Mouse (Mus musculus) intestine, embryonic 16.5 days (tissue): ENCODE results near the gene Gm20075. TPM values are rescaled to one million over a fixed set of nuclear protein-coding genes. Genes with fewer than 3 reads are reported as not detected.
"Not testable (repeated sequence)": the region's sequence is repeated elsewhere in the genome, so short reads cannot be mapped to it uniquely, and the experiment has no call there.

Experiments used
- ATAC-seq: fragments of 200-750 bp; cut with Nextera tagmentation; 2 replicates; pipeline ENCODE4 v1.8.0; 2017; ENCODE audit warnings: moderate TSS enrichment, moderate library complexity
- H3K27ac ChIP-seq: fragments of 300-500 bp; sonication (generic); 2 replicates; pipeline ENCODE4 v1.5.1; 2014; ENCODE audit warnings: mild to moderate bottlenecking, low read length
- H3K27me3 ChIP-seq: fragments of 300-500 bp; sonication (generic); replicated peaks from 2 replicates; pipeline ENCODE4 v1.6.1; 2014; ENCODE audit warnings: low read length, control low read depth, mixed read lengths; ENCODE audit not compliant: control insufficient read depth, insufficient read depth
- H3K36me3 ChIP-seq: fragments of 300-500 bp; sonication (generic); 2 replicates; pipeline ENCODE4 v1.6.1; 2014; ENCODE audit warnings: low read length, control low read depth; ENCODE audit not compliant: control insufficient read depth, insufficient read depth
- H3K4me1 ChIP-seq: fragments of 300-500 bp; sonication (generic); 2 replicates; pipeline ENCODE4 v1.6.1; 2014; ENCODE audit warnings: low read length, control low read depth, mixed read lengths; ENCODE audit not compliant: control insufficient read depth, insufficient read depth
- H3K4me2 ChIP-seq: fragments of 300-500 bp; sonication (generic); 2 replicates; pipeline ENCODE4 v1.6.1; 2014; ENCODE audit warnings: low read depth, low read length, control low read depth
- H3K4me3 ChIP-seq: fragments of 300-500 bp; sonication (generic); 2 replicates; pipeline ENCODE4 v1.5.1; 2014; ENCODE audit warnings: mild to moderate bottlenecking, low read length
- H3K9ac ChIP-seq: fragments of 300-500 bp; sonication (generic); 2 replicates; pipeline ENCODE4 v1.6.1; 2014; ENCODE audit warnings: low read depth, low read length
- H3K9me3 ChIP-seq: fragments of 300-500 bp; sonication (generic); 2 replicates; pipeline ENCODE4 v1.6.1; 2016; ENCODE audit warnings: low read length, control low read depth; ENCODE audit not compliant: control insufficient read depth
- WGBS: fragments of 180-500 bp; shearing (Covaris S2); extraction: QIAGEN DNeasy Blood & Tissue Kit; methylation state at CpG from one replicate; pipeline ENCODE4 v1.1.7; 2014; 5-methylcytosine and 5-hydroxymethylcytosine counted together
- polyA plus RNA-seq: library from polyadenylated mRNA; unstranded; fragments of >200 nt; fragmentation: Nextera tagmentation; extraction: Ambion mirVana; gene quantifications from 2 replicates; pipeline ENCODE4 v1.2.1, GENCODE M21; 2015

The Gm20075 gene
- polyA plus RNA-seq: 16.2 and 19.3 TPM in 2 replicates

GRCm38 (mm10) chr13:96081276-96081675, at the start of gene Gm20075:
TSS of gene Gm20075 (minus strand) at chr13:96081376.
- not testable (repeated sequence) for H3K4me3 ChIP-seq, H3K9me3 ChIP-seq, ATAC-seq, H3K4me2 ChIP-seq, H3K4me1 ChIP-seq, H3K36me3 ChIP-seq, H3K27me3 ChIP-seq, H3K27ac ChIP-seq, H3K9ac ChIP-seq
- WGBS: 81% methylated on average over 3 of the region's 3 CpGs

GRCm38 (mm10) chr13:96129081-96129480, 47.9 kb upstream of the Gm20075 start:
- no peak for ATAC-seq
- no peaks in the 10 kb centered on the region for H3K36me3 ChIP-seq
- no peak overlapping the region for H3K4me2 ChIP-seq
- H3K9ac ChIP-seq: no peak overlapping the region
- H3K9me3 ChIP-seq: no peaks in the 10 kb centered on the region
- no peak overlapping the region for H3K27ac ChIP-seq
- H3K4me1 ChIP-seq: peaks cover 15% of the 10 kb centered on the region
- 74% methylated on average over 3 of the region's 3 CpGs for WGBS
- H3K27me3 ChIP-seq: peaks cover 52% of the 10 kb centered on the region
- H3K4me3 ChIP-seq: no peak overlapping the region

DNA sequence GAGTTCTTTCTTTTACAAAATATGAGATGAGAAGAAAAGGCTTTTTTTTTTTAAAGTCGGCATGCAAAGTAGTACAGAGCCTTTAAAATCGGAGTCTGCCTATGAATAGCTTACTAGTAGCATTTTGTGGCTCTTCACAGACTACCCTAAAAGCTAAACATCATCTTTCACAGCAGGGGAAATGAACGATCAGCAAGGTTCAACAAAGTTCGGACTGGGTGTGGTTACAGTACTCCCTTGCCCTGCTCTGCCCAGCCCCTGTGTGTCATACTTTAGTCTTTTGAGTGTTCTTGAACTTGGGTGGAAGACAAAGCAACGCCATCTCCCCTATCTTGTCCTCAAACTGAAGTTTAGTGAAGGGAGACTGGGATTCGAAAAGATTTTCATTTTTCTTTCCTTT, 45.5 kb upstream of the Gm20075 start:
- Histone ChIP-seq H3K4me1 (no peaks in the 10 kb centered on the region), H3K9ac (no peak overlapping the region), H3K9me3 (no peaks in the 10 kb centered on the region), H3K27me3 (peaks cover 29% of the 10 kb centered on the region), H3K4me3 (no peak overlapping the region), H3K4me2 (no peak overlapping the region), H3K27ac (no peak overlapping the region), H3K36me3 (no peaks in the 10 kb centered on the region)
- no peak for ATAC-seq
- WGBS: 63% methylated on average over 6 of the region's 6 CpGs

GRCm38 (mm10) chr13:96125011-96125410, 43.8 kb upstream of the Gm20075 start:
- WGBS: 70% methylated on average over 5 of the region's 5 CpGs
- H3K4me2 ChIP-seq: no peak overlapping the region
- H3K4me1 ChIP-seq: no peaks in the 10 kb centered on the region
- peaks cover 13% of the 10 kb centered on the region for H3K27me3 ChIP-seq
- no peak for ATAC-seq
- H3K36me3 ChIP-seq: no peaks in the 10 kb centered on the region
- no peak overlapping the region for H3K27ac ChIP-seq
- H3K4me3 ChIP-seq: no peak overlapping the region
- H3K9me3 ChIP-seq: no peaks in the 10 kb centered on the region
- H3K9ac ChIP-seq: no peak overlapping the region

- Histone ChIP-seq H3K27me3 (no peaks in the 10 kb centered on the region), H3K9me3 (no peaks in the 10 kb centered on the region), H3K27ac (no peak overlapping the region), H3K4me1 (no peaks in the 10 kb centered on the region), H3K36me3 (no peaks in the 10 kb centered on the region), H3K4me2 (no peak overlapping the region), H3K4me3 (no peak overlapping the region), H3K9ac (no peak overlapping the region)
- ATAC-seq: no peak
- 80% methylated on average over 2 of the region's 2 CpGs for WGBS
These were observed 31.5 kb upstream of the Gm20075 start for GRCm38 (mm10) chr13:96112711-96113110.

DNA sequence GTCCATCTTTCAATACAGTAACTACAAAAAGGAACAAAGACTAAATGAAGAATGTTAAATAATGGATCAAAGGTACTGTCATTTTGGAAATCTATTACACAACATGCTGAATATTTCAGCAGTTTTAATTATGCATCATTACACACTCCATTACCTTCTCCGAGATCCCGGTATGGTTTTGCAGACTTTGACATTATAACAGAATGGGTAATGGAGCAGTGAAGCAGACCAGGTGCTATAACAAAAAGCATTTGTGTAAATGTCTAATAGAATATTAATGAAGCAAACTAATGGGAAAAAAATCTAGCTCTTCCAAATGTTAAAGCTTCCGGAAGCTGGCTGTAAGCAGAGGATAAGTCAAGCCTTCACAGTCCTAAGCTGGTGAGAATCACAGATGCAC, 29.6 kb upstream of the Gm20075 start:
- H3K36me3 ChIP-seq: no peaks in the 10 kb centered on the region
- no peak overlapping the region for H3K27ac ChIP-seq
- no peaks in the 10 kb centered on the region for H3K27me3 ChIP-seq
- H3K4me3 ChIP-seq: no peak overlapping the region
- H3K4me2 ChIP-seq: no peak overlapping the region
- H3K4me1 ChIP-seq: no peaks in the 10 kb centered on the region
- H3K9ac ChIP-seq: no peak overlapping the region
- no peaks in the 10 kb centered on the region for H3K9me3 ChIP-seq
- ATAC-seq: no peak
- 78% methylated on average over 3 of the region's 3 CpGs for WGBS

GRCm38 (mm10) chr13:96106367-96106766, 25.2 kb upstream of the Gm20075 start:
- 68% methylated on average over 4 of the region's 4 CpGs for WGBS

DNA sequence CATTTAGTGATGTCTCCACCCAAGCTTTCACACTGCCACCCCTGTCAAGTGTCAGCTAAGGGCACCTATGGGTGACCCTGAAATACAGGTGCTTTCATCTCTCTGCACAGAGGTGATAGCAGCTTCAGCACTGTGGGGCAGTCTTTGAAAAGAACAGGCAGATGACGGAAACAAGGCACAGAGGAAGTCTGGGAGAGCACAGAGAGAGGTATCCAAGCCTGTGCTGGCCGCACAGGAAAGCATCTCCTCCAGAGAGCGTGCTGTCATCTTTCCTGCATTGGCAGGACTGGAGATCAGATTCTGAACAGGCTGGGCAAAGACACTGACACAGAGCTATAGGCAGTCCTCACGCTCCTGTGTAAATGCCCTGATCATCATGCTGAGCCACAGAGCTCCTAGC, 9.8 kb upstream of the Gm20075 start:
- no peak for ATAC-seq
- Histone ChIP-seq H3K4me1 (no peaks in the 10 kb centered on the region), H3K27ac (no peak overlapping the region), H3K4me3 (no peak overlapping the region), H3K36me3 (no peaks in the 10 kb centered on the region), H3K4me2 (no peak overlapping the region), H3K9me3 (no peaks in the 10 kb centered on the region), H3K9ac (no peak overlapping the region), H3K27me3 (no peaks in the 10 kb centered on the region)
- WGBS: 65% methylated on average over 4 of the region's 4 CpGs

More at GRCm38 (mm10) chr13:96106367-96106766, 25.2 kb upstream of the Gm20075 start:
- Histone ChIP-seq H3K4me1 (no peaks in the 10 kb centered on the region), H3K36me3 (no peaks in the 10 kb centered on the region), H3K4me3 (no peak overlapping the region), H3K9me3 (no peaks in the 10 kb centered on the region), H3K4me2 (no peak overlapping the region), H3K9ac (no peak overlapping the region), H3K27ac (no peak overlapping the region), H3K27me3 (no peaks in the 10 kb centered on the region)
- ATAC-seq: no peak

GRCm38 (mm10) chr13:96085581-96086302, 4.6 kb upstream of the Gm20075 start:
- H3K4me3 ChIP-seq: no peak overlapping the region
- H3K27me3 ChIP-seq: no peaks in the 10 kb centered on the region
- WGBS: 73% methylated on average over 7 of the region's 7 CpGs
- ATAC-seq: no peak
- no peaks in the 10 kb centered on the region for H3K9me3 ChIP-seq
- H3K9ac ChIP-seq: no peak overlapping the region
- no peak overlapping the region for H3K4me2 ChIP-seq
- no peaks in the 10 kb centered on the region for H3K36me3 ChIP-seq
- H3K4me1 ChIP-seq: no peaks in the 10 kb centered on the region
- H3K27ac ChIP-seq: no peak overlapping the region

- H3K9ac ChIP-seq, H3K27me3 ChIP-seq, H3K36me3 ChIP-seq, ATAC-seq, H3K4me3 ChIP-seq, H3K4me1 ChIP-seq, H3K4me2 ChIP-seq, H3K27ac ChIP-seq, H3K9me3 ChIP-seq: not testable (repeated sequence)
- 90% methylated on average over 1 of the region's 1 CpGs for WGBS
These were observed 578 bp upstream of the Gm20075 start, which contains the start of gene Gm17190 for GRCm38 (mm10) chr13:96081754-96082153. TSS of gene Gm17190 (plus strand) at chr13:96082054.
